ENCODE assay signal across 8 mouse cellular contexts in the genomic region with DNA sequence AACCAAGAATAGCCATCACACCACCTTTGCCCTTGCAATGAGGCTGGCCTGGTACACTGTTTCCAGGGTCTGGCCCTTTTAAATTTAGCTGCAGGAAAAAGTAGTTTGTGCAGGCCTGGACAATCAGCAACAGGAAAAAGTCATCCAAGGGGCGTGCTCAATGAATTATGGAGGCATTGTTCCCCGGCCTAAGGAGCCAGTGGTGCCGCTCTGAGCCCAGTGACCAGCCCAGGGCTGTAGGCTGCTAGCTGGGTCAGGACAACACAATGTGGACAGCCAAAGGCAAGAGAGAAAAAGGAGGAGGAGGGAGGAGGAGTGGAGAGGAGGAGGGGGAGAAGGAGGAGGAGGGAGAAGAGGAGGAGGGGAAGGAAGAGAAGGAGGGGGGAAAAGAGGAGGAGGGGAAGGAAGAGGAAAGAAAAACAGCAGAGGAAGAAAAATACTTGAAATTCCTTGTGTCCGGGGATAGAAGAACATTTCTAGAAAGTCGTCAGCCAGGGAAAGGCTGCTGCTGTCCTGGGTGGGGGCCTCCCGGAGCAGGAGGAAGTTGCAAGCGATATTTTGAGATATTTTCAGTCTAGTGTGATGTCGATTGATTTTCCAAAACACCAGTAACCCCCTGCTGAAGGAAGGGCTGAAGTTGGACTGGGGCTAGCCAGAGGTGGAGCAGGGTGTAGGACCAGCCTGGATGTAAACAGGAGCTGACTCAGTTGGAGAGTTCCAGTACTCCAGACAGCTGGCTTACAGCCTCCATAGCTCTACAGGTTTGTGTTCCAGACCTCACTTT. TPM values are rescaled to one million over a fixed set of nuclear protein-coding genes. Genes with fewer than 3 reads are reported as not detected.
A peak's percentile ranks its signal among the peaks of the same experiment; 100 is the strongest.
DNase-seq lines count a peak whose midpoint lies in the region; ATAC-seq and TF ChIP-seq lines count a peak whose summit lies in the region.

No protein-coding gene starts in this region.

- H3K27ac ChIP-seq in hindbrain, embryonic 15.5 days (replicated peaks): 0 out of 2 replicates have a peak overlapping the region, but pooled peaks have one; percentile 6
- H3K27ac ChIP-seq in hindbrain, postnatal 0 days: no peak overlapping the region; the same call in 1 of the 2 replicates
- peak overlapping the region; percentile 81 for H3K27ac ChIP-seq in heart, embryonic 13.5 days (replicated peaks)
- H3K27ac ChIP-seq in midbrain, postnatal 0 days (ENCODE audit: low read depth, low read length): no peak overlapping the region

- H3K9me3 ChIP-seq in hindbrain, embryonic 15.5 days: no peaks in the 10 kb centered on the region
- H3K9me3 ChIP-seq in hindbrain, postnatal 0 days (ENCODE audit: low read length): no peaks in the 10 kb centered on the region
- H3K9me3 ChIP-seq in heart, embryonic 13.5 days: no peaks in the 10 kb centered on the region
- no peaks in the 10 kb centered on the region for H3K9me3 ChIP-seq in midbrain, postnatal 0 days (ENCODE audit: low read length)

- H3K4me3 ChIP-seq in hindbrain, embryonic 15.5 days: no peak overlapping the region
- no peak overlapping the region for H3K4me3 ChIP-seq in hindbrain, postnatal 0 days (ENCODE audit: low read length)
- H3K4me3 ChIP-seq in heart, embryonic 13.5 days: no peak overlapping the region
- no peak overlapping the region for H3K4me3 ChIP-seq in midbrain, postnatal 0 days (ENCODE audit: low read depth, low read length)

- no peak for DNase-seq in hindbrain, postnatal 0 days (ENCODE audit: low spot score)
- peak; percentile 70 to 84 for DNase-seq in kidney, postnatal 36 days
- DNase-seq in ovary, postnatal 36 days (ENCODE audit: low spot score): peak; percentile 41
- no peak for DNase-seq in thymus, postnatal 25 days
- DNase-seq in cerebellum, postnatal 14 days: no peak
- DNase-seq in midbrain, postnatal 0 days (ENCODE audit: low spot score): no peak

- H3K4me1 ChIP-seq in hindbrain, embryonic 15.5 days (replicated peaks): 0 out of 2 replicates have a peak, but pooled peaks cover 7% of the 10 kb centered on the region
- H3K4me1 ChIP-seq in hindbrain, postnatal 0 days (ENCODE audit: insufficient read depth, low read length): no peaks in the 10 kb centered on the region; the same call in 1 of the 2 replicates
- H3K4me1 ChIP-seq in heart, embryonic 13.5 days: peaks cover 20% of the 10 kb centered on the region
- H3K4me1 ChIP-seq in midbrain, postnatal 0 days (ENCODE audit: insufficient read depth, low read length): no peaks in the 10 kb centered on the region

- WGBS in hindbrain, embryonic 15.5 days: 52% methylated on average over 8 of the region's 8 CpGs
- WGBS in hindbrain, postnatal 0 days: 51% methylated on average over 8 of the region's 8 CpGs
- 25% methylated on average over 8 of the region's 8 CpGs for WGBS in heart, embryonic 13.5 days
- 65% methylated on average over 8 of the region's 8 CpGs for WGBS in midbrain, postnatal 0 days

- no peaks in the 10 kb centered on the region for H3K36me3 ChIP-seq in hindbrain, embryonic 15.5 days
- no peaks in the 10 kb centered on the region for H3K36me3 ChIP-seq in hindbrain, postnatal 0 days (ENCODE audit: insufficient read depth, low read length)
- no peaks in the 10 kb centered on the region for H3K36me3 ChIP-seq in heart, embryonic 13.5 days
- no peaks in the 10 kb centered on the region for H3K36me3 ChIP-seq in midbrain, postnatal 0 days (ENCODE audit: insufficient read depth, low read length)

- H3K27me3 ChIP-seq in hindbrain, embryonic 15.5 days: no peaks in the 10 kb centered on the region
- H3K27me3 ChIP-seq in hindbrain, postnatal 0 days (ENCODE audit: insufficient read depth, low read length): no peaks in the 10 kb centered on the region
- H3K27me3 ChIP-seq in heart, embryonic 13.5 days (replicated peaks): peaks cover 15% of the 10 kb centered on the region
- H3K27me3 ChIP-seq in midbrain, postnatal 0 days (ENCODE audit: insufficient read depth, low read length): no peaks in the 10 kb centered on the region

- no peak overlapping the region for H3K4me2 ChIP-seq in hindbrain, embryonic 15.5 days
- H3K4me2 ChIP-seq in hindbrain, postnatal 0 days (ENCODE audit: low read depth, low read length): no peak overlapping the region
- peak overlapping the region; percentile 40 for H3K4me2 ChIP-seq in heart, embryonic 13.5 days
- H3K4me2 ChIP-seq in midbrain, postnatal 0 days (ENCODE audit: low read depth, low read length, poor library complexity, severe bottlenecking): no peak overlapping the region

- no peak for ATAC-seq in hindbrain, embryonic 15.5 days (ENCODE audit: low FRiP score, low read depth)
- ATAC-seq in hindbrain, postnatal 0 days: no peak
- ATAC-seq in heart, embryonic 13.5 days (ENCODE audit: extremely low read depth, insufficient number of reproducible peaks, low FRiP score, low TSS enrichment): no peak
- ATAC-seq in midbrain, postnatal 0 days (ENCODE audit: low FRiP score): no peak

- H3K9ac ChIP-seq in hindbrain, embryonic 15.5 days: no peak overlapping the region
- no peak overlapping the region for H3K9ac ChIP-seq in hindbrain, postnatal 0 days (replicated peaks; ENCODE audit: low read length)
- 0 out of 2 replicates have a peak overlapping the region, but pooled peaks have one; percentile 29 for H3K9ac ChIP-seq in heart, embryonic 13.5 days
- H3K9ac ChIP-seq in midbrain, postnatal 0 days (replicated peaks; ENCODE audit: low read length, poor library complexity, severe bottlenecking): no peak overlapping the region

- no peak for TF ChIP-seq CTCF in hindbrain, postnatal 0 days (IDR thresholded peaks at IDR 0.05; ENCODE audit: low read depth)
- no peak for TF ChIP-seq CTCF in midbrain, postnatal 0 days (IDR thresholded peaks at IDR 0.05)

RNA-seq across cellular contexts. Expression of a gene that starts 18.5 kb away (rescaled TPM):
- polyA plus RNA-seq in hindbrain, embryonic 15.5 days (2015; fragmentation: Nextera tagmentation; extraction: Ambion mirVana): 15.3 and 16.0 TPM in 2 replicates
- 17.6 and 17.7 TPM in 2 replicates for total RNA-seq in hindbrain, postnatal 0 days (2014; rRNA removed)
- polyA plus RNA-seq in hindbrain, postnatal 0 days (2015; fragmentation: Nextera tagmentation; extraction: Ambion mirVana): 9.1 and 9.4 TPM in 2 replicates
- 11.4 and 12.0 TPM in 2 replicates for polyA plus RNA-seq in heart, embryonic 13.5 days (2015; fragmentation: Nextera tagmentation; extraction: Ambion mirVana)
- 13.8 TPM in 2 replicates for total RNA-seq in midbrain, postnatal 0 days (2014; rRNA removed)
- polyA plus RNA-seq in midbrain, postnatal 0 days (2015; fragmentation: Nextera tagmentation; extraction: Ambion mirVana): 7.9 and 8.1 TPM in 2 replicates

RNA-seq across cellular contexts. Expression of a gene that starts 57.6 kb away (rescaled TPM):
- polyA plus RNA-seq in hindbrain, embryonic 15.5 days (2015; fragmentation: Nextera tagmentation; extraction: Ambion mirVana): 1.2 and 1.5 TPM in 2 replicates
- 2.2 and 3.2 TPM in 2 replicates for total RNA-seq in hindbrain, postnatal 0 days (2014; rRNA removed)
- polyA plus RNA-seq in hindbrain, postnatal 0 days (2015; fragmentation: Nextera tagmentation; extraction: Ambion mirVana): 0.63 and 0.64 TPM in 2 replicates
- 0.15 and 0.27 TPM in 2 replicates for polyA plus RNA-seq in heart, embryonic 13.5 days (2015; fragmentation: Nextera tagmentation; extraction: Ambion mirVana)
- 2.1 and 5.9 TPM in 2 replicates for total RNA-seq in midbrain, postnatal 0 days (2014; rRNA removed)
- polyA plus RNA-seq in midbrain, postnatal 0 days (2015; fragmentation: Nextera tagmentation; extraction: Ambion mirVana): 0.34 and 0.78 TPM in 2 replicates

Comparison
In these comparisons a context has a peak if more than half of its experiments do, and no peak if none do; other contexts are left out.
1. H3K27ac ChIP-seq: peak in hindbrain, embryonic 15.5 days (single experiment) and heart, embryonic 13.5 days (single experiment); none in hindbrain, postnatal 0 days (single experiment) and midbrain, postnatal 0 days (single experiment).
2. DNase-seq: peak in kidney, postnatal 36 days (2 of 2) and ovary, postnatal 36 days (single experiment); none in hindbrain, postnatal 0 days (single experiment), thymus, postnatal 25 days (single experiment), cerebellum, postnatal 14 days (0 of 2) and midbrain, postnatal 0 days (single experiment).